In the genomic region with DNA sequence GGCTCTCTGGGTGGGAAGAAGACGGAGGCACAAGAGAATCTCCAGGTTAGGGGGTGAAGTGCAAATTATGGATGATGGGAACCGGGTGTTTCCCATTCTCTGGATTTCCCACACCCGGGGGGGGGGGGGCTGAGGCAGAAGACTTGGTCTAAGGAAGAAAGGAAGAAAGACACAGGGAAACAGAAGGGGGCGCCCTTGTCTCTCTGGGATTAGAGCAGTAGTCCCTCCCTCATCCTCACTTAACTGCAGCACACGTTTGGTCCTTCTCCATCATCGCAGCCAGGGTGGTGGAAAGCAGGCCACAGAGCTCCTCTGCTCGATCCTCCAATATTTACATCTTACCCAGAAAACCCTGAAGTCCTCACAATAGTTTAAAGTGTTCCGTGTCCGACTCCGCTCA, we compare ENCODE assay signal across 9 mouse cellular contexts. TPM values are rescaled to one million over a fixed set of nuclear protein-coding genes. Genes with fewer than 3 reads are reported as not detected.
A peak's percentile ranks its signal among the peaks of the same experiment; 100 is the strongest.
DNase-seq lines count a peak whose midpoint lies in the region; ATAC-seq and TF ChIP-seq lines count a peak whose summit lies in the region.
"Had no signal": no experiment of that assay in that cellular context is flagged by ENCODE, and none has a peak within 500 bp of the region (broad histone marks: within the 10 kb centered on the region; RNA-seq: fewer than 3 reads in every experiment).

No protein-coding gene starts in this region.

- TF ChIP-seq EP300 in CH12.LX (IDR thresholded peaks at IDR 0.05; ENCODE audit: low read length): no peak
- no peak for TF ChIP-seq EP300 in liver, postnatal 0 days (IDR thresholded peaks at IDR 0.05; ENCODE audit: low read depth)

- TF ChIP-seq POLR2A in CH12.LX (IDR thresholded peaks at IDR 0.05; ENCODE audit: low read depth, low read length): no peak

- H3K27ac ChIP-seq in CH12.LX (ENCODE audit: insufficient read depth, low read depth): no peak overlapping the region
- no peak overlapping the region for H3K27ac ChIP-seq in liver, postnatal 0 days (ENCODE audit: low read depth)
- H3K27ac ChIP-seq: stomach, embryonic 15.5 days had no signal

- dilution Hi-C loops in CH12.LX (cut with MboI; ENCODE audit: extremely low pct_ligation_motif_present, extremely low pct_unique_long_range_greater_than_20kb, low sequenced_read_pairs): no loop called here

- DNase-seq in CH12.LX (ENCODE audit: extremely low read depth) (peak; percentile 64), R1 (ENCODE audit: low read depth, low spot score) (peak; percentile 79)
- DNase-seq in cerebellum, postnatal 36 days: peak; percentile 37 to 41
- DNase-seq in gastrocnemius, postnatal 25 days: peak; percentile 18
- DNase-seq in layer of hippocampus, adult 11-12 months (ENCODE audit: low spot score): peak; percentile 84
- peak; percentile 81 for DNase-seq in liver, postnatal 0 days
- peak; percentile 82 for DNase-seq in right cerebral cortex, postnatal 14 days

- 38% methylated on average over 10 of the region's 10 CpGs for WGBS in liver, postnatal 0 days (ENCODE audit: insufficient replicate concordance)

- no peaks in the 10 kb centered on the region for H3K36me3 ChIP-seq in CH12.LX (replicated peaks in 1 of 2; ENCODE audit: control insufficient read depth in 1 of 2, insufficient read depth in 1 of 2, low read length in 1 of 2)
- no peaks in the 10 kb centered on the region for H3K36me3 ChIP-seq in liver, postnatal 0 days (replicated peaks; ENCODE audit: insufficient read depth, low read length)
- H3K36me3 ChIP-seq: stomach, embryonic 15.5 days had no signal

- peaks cover 11% of the 10 kb centered on the region for H3K9me3 ChIP-seq in CH12.LX (replicated peaks; ENCODE audit: low read length)
- H3K9me3 ChIP-seq in liver, postnatal 0 days (ENCODE audit: low read length): no peaks in the 10 kb centered on the region
- H3K9me3 ChIP-seq: stomach, embryonic 15.5 days had no signal

- ATAC-seq in liver, postnatal 0 days: 0 out of 2 replicates have a peak, but pooled peaks have one; percentile 23
- ATAC-seq in inflammation-experienced regulatory T-cells, adult 6 months: no peak

- no peaks in the 10 kb centered on the region for H3K79me2 ChIP-seq in CH12.LX (replicated peaks; ENCODE audit: control insufficient read depth, extremely low read depth, insufficient read depth, poor library complexity, severe bottlenecking)

- H3K4me2 ChIP-seq in CH12.LX (ENCODE audit: insufficient read depth, low read depth, poor library complexity, severe bottlenecking): no peak overlapping the region; the same call in 1 of the 2 replicates
- no peak overlapping the region for H3K4me2 ChIP-seq in liver, postnatal 0 days (ENCODE audit: low read depth, low read length)
- H3K4me2 ChIP-seq: stomach, embryonic 15.5 days had no signal

- H3K9ac ChIP-seq in CH12.LX (ENCODE audit: insufficient read depth, low read depth): peak overlapping the region; percentile 19; the same call in 1 of the 2 replicates
- H3K9ac ChIP-seq in liver, postnatal 0 days (replicated peaks): no peak overlapping the region
- H3K9ac ChIP-seq: stomach, embryonic 15.5 days had no signal

- no peak overlapping the region for H3K4me3 ChIP-seq in CH12.LX (replicated peaks in 1 of 3; ENCODE audit: low read depth in 2 of 3, low read length in 2 of 3, poor library complexity in 1 of 3)
- H3K4me3 ChIP-seq in liver, postnatal 0 days (ENCODE audit: low read depth, low read length): no peak overlapping the region
- H3K4me3 ChIP-seq: stomach, embryonic 15.5 days had no signal

- no peaks in the 10 kb centered on the region for H3K27me3 ChIP-seq in CH12.LX (replicated peaks)
- H3K27me3 ChIP-seq in liver, postnatal 0 days (ENCODE audit: insufficient read depth, low read length): 0 out of 2 replicates have a peak, but pooled peaks cover 3% of the 10 kb centered on the region
- H3K27me3 ChIP-seq: stomach, embryonic 15.5 days had no signal

- peak; percentile 68 for TF ChIP-seq RAD21 in CH12.LX (IDR thresholded peaks at IDR 0.05; ENCODE audit: low read depth, low read length)

- TF ChIP-seq CTCF in CH12.LX (conservative IDR thresholded peaks at IDR 0.05 in 1 of 2, IDR thresholded peaks at IDR 0.05 in 1 of 2; ENCODE audit: low read depth in 2 of 2, low read length in 2 of 2): peak in 1 of 2 experiments; percentile 71; a peak in 2 of 4 replicates
- TF ChIP-seq CTCF in liver, postnatal 0 days (IDR thresholded peaks at IDR 0.05; ENCODE audit: low read depth): peak; percentile 77

- H3K4me1 ChIP-seq in CH12.LX (ENCODE audit: control insufficient read depth in 1 of 2, insufficient read depth in 2 of 2): peaks cover 26 to 40% of the 10 kb centered on the region in 2 experiments
- H3K4me1 ChIP-seq in liver, postnatal 0 days (ENCODE audit: insufficient read depth): peaks cover 7% of the 10 kb centered on the region; the same call in 1 of the 2 replicates
- H3K4me1 ChIP-seq: stomach, embryonic 15.5 days had no signal

- in situ Hi-C loops in CH12.LX (cut with MboI; ENCODE audit: low pct_ligation_motif_present, low pct_unique_long_range_greater_than_20kb, low sequenced_read_pairs): loop anchor here (25.0 kb wide), 1 partner anchor 372 kb away; no protein-coding TSS in a partner anchor

TF ChIP-seq in CH12.LX, 34 proteins besides CTCF, POLR2A, EP300 and RAD21:
- TF ChIP-seq CHD1 (IDR thresholded peaks at IDR 0.05; ENCODE audit: low read depth, low read length) (no peak), SMC3 (IDR thresholded peaks at IDR 0.05; ENCODE audit: low read depth, low read length) (peak; percentile 68), ETS1 (conservative IDR thresholded peaks at IDR 0.05; ENCODE audit: low read depth, low read length) (0 out of 2 replicates have a peak, but pooled peaks have one; percentile 13)

RNA-seq across cellular contexts. Expression of a gene that starts 46.8 kb away (rescaled TPM):
- total RNA-seq in CH12.LX (2012; rRNA removed): 184 and 201 TPM in 2 replicates
- 142 and 146 TPM in 2 replicates for total RNA-seq in CH12.LX (2014; rRNA removed)
- polyA plus RNA-seq in CH12.LX (2012; ENCODE audit: insufficient read length, low read depth): 133 and 162 TPM in 2 replicates
- 10 to 100 TPM; 54.4 to 58.1 TPM for total RNA-seq in gastrocnemius, postnatal 25 days (2021)
- polyA plus RNA-seq in liver, postnatal 0 days (2015; fragmentation: Nextera tagmentation; extraction: Ambion mirVana): 63.2 and 64.7 TPM in 2 replicates
- 100 to 1,000 TPM in 2 of 3 experiments, 10 to 100 TPM in 1; 73.2 to 127 (median 116) TPM for polyA plus RNA-seq in inflammation-experienced regulatory T-cells, adult 6 months (2017; shearing (Covaris generic))

Comparison
In these comparisons a context has a peak if more than half of its experiments do, and no peak if none do; other contexts are left out.
1. DNase-seq: peak in every context shown above with its lines; median percentile 84 in layer of hippocampus, adult 11-12 months; 82 in right cerebral cortex, postnatal 14 days; 81 in liver, postnatal 0 days; 79 in R1; 64 in CH12.LX; 39 in cerebellum, postnatal 36 days; 18 in gastrocnemius, postnatal 25 days.